Mouse (Mus musculus): ENCODE results near the gene Runx3. TPM values are rescaled to one million over a fixed set of nuclear protein-coding genes. Genes with fewer than 3 reads are reported as not detected.

Runx3 gene
- 0.88 and 1.1 TPM in 2 replicates for polyA plus RNA-seq (2012; rRNA removed)

DNA sequence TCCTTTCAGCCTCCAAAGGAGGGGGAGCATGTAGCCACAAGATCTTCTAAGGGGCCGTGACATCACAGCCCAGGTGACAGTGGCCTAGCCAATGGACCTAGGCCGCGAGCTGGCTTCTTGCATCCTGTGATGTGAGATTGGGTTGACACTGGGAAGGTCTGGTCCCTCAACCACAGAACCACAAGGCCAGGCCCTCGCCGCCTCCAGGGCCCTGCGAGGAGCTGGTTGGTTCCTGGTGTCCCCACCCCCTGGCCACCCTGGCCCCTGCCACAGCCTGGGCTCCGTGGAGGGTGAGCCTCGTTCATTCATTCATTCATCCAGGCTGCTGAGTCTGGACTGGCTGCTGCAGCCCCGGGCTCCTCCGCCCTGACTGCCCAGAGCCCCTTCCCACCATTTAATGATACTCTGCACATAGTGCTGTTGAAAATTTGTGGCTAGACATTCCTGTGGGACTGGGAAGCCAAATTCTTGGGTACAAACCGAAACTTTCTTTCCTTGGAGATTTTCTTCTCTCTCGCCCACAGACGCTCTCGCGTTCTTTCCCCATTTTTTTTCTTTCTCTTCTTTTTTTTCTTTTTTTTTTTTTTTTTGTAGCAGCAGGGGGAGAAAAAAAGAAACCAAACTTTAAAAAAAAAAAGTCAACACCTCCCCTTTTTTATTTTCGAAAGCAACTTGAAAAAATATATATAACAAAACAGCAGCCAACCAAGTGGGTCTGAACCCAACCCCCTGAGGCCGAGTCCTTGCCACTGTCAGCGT is at the start of gene Runx3:
Gene Runx3, plus strand, starts transcription at position 311 of the 759 bp plus-strand sequence.

Other genes starting within 250 kb of the Runx3 start
- 40.8 and 49.2 TPM in 2 replicates for gene Tmem50a, start 205.6 kb upstream of the Runx3 start, polyA plus RNA-seq (2012; rRNA removed)
- 202 and 233 TPM in 2 replicates for gene Rsrp1, start 197.1 kb upstream of the Runx3 start, polyA plus RNA-seq (2012; rRNA removed)
- 50.7 and 51.5 TPM in 2 replicates for gene Syf2, start 189.8 kb upstream of the Runx3 start, polyA plus RNA-seq (2012; rRNA removed)
- gene Clic4, start 152.2 kb downstream of the Runx3 start, polyA plus RNA-seq (2012; rRNA removed): 36.8 and 45.2 TPM in 2 replicates
- gene Srrm1, start 232.7 kb downstream of the Runx3 start, polyA plus RNA-seq (2012; rRNA removed): 39.1 and 49.0 TPM in 2 replicates